Comparison of ENCODE assay signal across 15 mouse cellular contexts in the genomic region with DNA sequence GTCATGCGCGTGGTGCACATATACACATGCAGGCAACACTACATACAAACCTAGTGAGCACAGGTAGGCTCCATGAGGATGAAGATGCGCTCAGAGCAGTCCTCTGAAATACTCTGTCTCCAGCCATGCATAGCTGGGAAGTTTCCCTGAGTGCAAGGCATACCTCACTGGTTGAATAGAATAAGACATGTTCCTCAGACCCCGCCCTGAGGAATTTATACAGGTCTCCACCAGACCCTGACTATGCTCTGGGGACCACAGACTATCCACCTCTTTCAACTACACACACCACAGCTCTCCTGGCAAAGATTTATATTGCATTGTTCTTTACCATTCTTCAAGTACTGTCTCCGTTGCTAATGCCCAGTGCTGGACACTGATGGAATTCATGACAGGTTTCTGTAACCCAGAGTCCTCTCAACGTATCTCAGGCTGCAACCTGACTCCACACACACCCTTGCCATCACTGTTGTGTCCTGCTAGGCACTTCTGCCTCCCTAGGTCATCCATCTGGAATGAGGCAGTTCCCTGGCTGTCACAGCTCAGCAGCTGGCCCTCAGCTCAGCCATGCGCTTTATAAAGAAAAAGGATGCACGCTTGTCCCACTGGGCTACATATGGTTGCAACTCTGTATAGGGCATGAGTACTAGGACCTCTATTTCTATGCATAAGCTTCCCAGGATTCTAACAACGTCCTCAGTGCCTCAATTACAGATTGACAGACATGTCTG.
"Had no signal": no experiment of that assay in that cellular context is flagged by ENCODE, and none has a peak within 500 bp of the region (broad histone marks: within the 10 kb centered on the region; RNA-seq: fewer than 3 reads in every experiment).

No protein-coding gene starts in this region.

- H3K4me2 ChIP-seq: limb, embryonic 15.5 days; liver, embryonic 12.5 days; lung, embryonic 14.5 days; midbrain, embryonic 11.5 days; midbrain, embryonic 15.5 days; neural tube, embryonic 12.5 days; stomach, embryonic 15.5 days had no signal

- H3K27me3 ChIP-seq: limb, embryonic 15.5 days; liver, embryonic 12.5 days; midbrain, embryonic 15.5 days; neural tube, embryonic 12.5 days; stomach, embryonic 15.5 days had no signal

- DNase-seq: kidney, adult 11 months; layer of hippocampus, adult 9-11 months; layer of hippocampus, postnatal 36 days; lung, embryonic 14.5 days; lung, postnatal 10 days; lung, postnatal 4 days; right cerebral cortex, postnatal 14 days; thymus, adult 2 months; thymus, postnatal 36 days had no signal

- H3K9me3 ChIP-seq: limb, embryonic 15.5 days; liver, embryonic 12.5 days; midbrain, embryonic 15.5 days; neural tube, embryonic 12.5 days; stomach, embryonic 15.5 days had no signal

- ATAC-seq: liver, embryonic 12.5 days; midbrain, embryonic 15.5 days had no signal

- H3K36me3 ChIP-seq: limb, embryonic 15.5 days; liver, embryonic 12.5 days; midbrain, embryonic 15.5 days; neural tube, embryonic 12.5 days; stomach, embryonic 15.5 days had no signal

- H3K27ac ChIP-seq: limb, embryonic 15.5 days; liver, embryonic 12.5 days; midbrain, embryonic 15.5 days; neural tube, embryonic 12.5 days; stomach, embryonic 15.5 days had no signal

- H3K9ac ChIP-seq: limb, embryonic 15.5 days; liver, embryonic 12.5 days; lung, embryonic 14.5 days; midbrain, embryonic 15.5 days; neural tube, embryonic 12.5 days; stomach, embryonic 15.5 days had no signal

- H3K4me1 ChIP-seq: limb, embryonic 15.5 days; liver, embryonic 12.5 days; midbrain, embryonic 15.5 days; neural tube, embryonic 12.5 days; stomach, embryonic 15.5 days had no signal

- H3K4me3 ChIP-seq: limb, embryonic 15.5 days; liver, embryonic 12.5 days; midbrain, embryonic 15.5 days; neural tube, embryonic 12.5 days; stomach, embryonic 15.5 days had no signal
